Mouse (Mus musculus) ES-E14 (cell line): ENCODE data around the gene Lin7b. TPM values are rescaled to one million over a fixed set of nuclear protein-coding genes. Genes with fewer than 3 reads are reported as not detected.

ENCODE experiments used
- DNase-seq: peaks from one replicate; pipeline ENCODE4 v3.0.0-alpha.2; 2013; ENCODE audit warnings: low read depth, low spot score
- H3K27ac ChIP-seq: 2 replicates; pipeline ENCODE4 v1.5.1; 2012; ENCODE audit warnings: low read depth, mild to moderate bottlenecking, low read length, moderate library complexity, mixed read lengths; ENCODE audit not compliant: poor library complexity, insufficient read depth, severe bottlenecking
- H3K36me3 ChIP-seq: 2 replicates; pipeline ENCODE4 v1.6.1; 2012; ENCODE audit warnings: mild to moderate bottlenecking, low read length, moderate library complexity, mixed read lengths; ENCODE audit not compliant: control insufficient read depth, poor library complexity, insufficient read depth, severe bottlenecking
- H3K4me1 ChIP-seq, 2 experiments: fragments of 150-350 bp in 1 of 2; sonication (generic) in 1 of 2; 2 replicates each; pipeline ENCODE4 v1.6.1; 2012; ENCODE audit warnings: low read length in 2 of 2, mild to moderate bottlenecking in 1 of 2, mixed read lengths in 1 of 2; ENCODE audit not compliant: control insufficient read depth in 2 of 2, insufficient read depth in 2 of 2, poor library complexity in 1 of 2
- H3K4me3 ChIP-seq, 2 experiments: fragments of 150-350 bp in 1 of 2; sonication (generic) in 1 of 2; 2 replicates each; pipeline ENCODE4 v1.5.1; 2012; ENCODE audit warnings: low read length in 2 of 2, low read depth in 1 of 2, mild to moderate bottlenecking in 1 of 2, mixed read lengths in 1 of 2; ENCODE audit not compliant: insufficient read depth in 1 of 2, poor library complexity in 1 of 2, severe bottlenecking in 1 of 2
- H3K9ac ChIP-seq: 2 replicates; pipeline ENCODE4 v1.6.1; 2012; ENCODE audit warnings: low read depth, mild to moderate bottlenecking, low read length, mixed read lengths; ENCODE audit not compliant: poor library complexity, insufficient read depth, severe bottlenecking
- H3K9me3 ChIP-seq: fragments of 150-350 bp; sonication (generic); 2 replicates; pipeline ENCODE4 v1.6.1; 2012; ENCODE audit warnings: low read depth, mild to moderate bottlenecking, low read length; ENCODE audit not compliant: control insufficient read depth, insufficient read depth
- CHD2 ChIP-seq: IDR thresholded peaks from 2 replicates; pipeline ENCODE4 v1.6.1; 2014; ENCODE audit warnings: mild to moderate bottlenecking, low read depth, low read length, inconsistent platforms
- HCFC1 ChIP-seq: IDR thresholded peaks from 2 replicates; pipeline ENCODE4 v1.6.1; 2012; ENCODE audit warnings: low read length, inconsistent platforms, borderline replicate concordance; ENCODE audit not compliant: insufficient read depth
- MAFK ChIP-seq: IDR thresholded peaks from 2 replicates; pipeline ENCODE4 v1.6.1; 2014; ENCODE audit warnings: mild to moderate bottlenecking, low read depth, low read length, inconsistent platforms; ENCODE audit not compliant: insufficient read depth
- ZC3H11A ChIP-seq: IDR thresholded peaks from 2 replicates; pipeline ENCODE4 v1.6.1; 2012; ENCODE audit warnings: low read depth, mild to moderate bottlenecking, inconsistent platforms, low read length, borderline replicate concordance
- ZNF384 ChIP-seq: IDR thresholded peaks from 2 replicates; pipeline ENCODE4 v1.6.1; 2012; ENCODE audit warnings: low read depth, low read length, inconsistent platforms
- in situ Hi-C, 2 experiments: fragments of 600-800 bp; cut with MboI; formaldehyde crosslinking; loops; one replicate each; pipeline ENCODE4 v1.15.1; 2025; ENCODE audit warnings: low sequenced_read_pairs in 2 of 2, inconsistent platforms in 1 of 2; ENCODE audit not compliant: unreplicated experiment in 2 of 2
- total RNA-seq: library from RNA; depleted of rRNA; stranded (reverse); fragments of 300-350 nt; gene quantifications from 2 replicates; pipeline ENCODE4 v1.2.3, GENCODE M21; 2012

Lin7b gene
- total RNA-seq, 1 experiment = 5.6 TPM

DNA sequence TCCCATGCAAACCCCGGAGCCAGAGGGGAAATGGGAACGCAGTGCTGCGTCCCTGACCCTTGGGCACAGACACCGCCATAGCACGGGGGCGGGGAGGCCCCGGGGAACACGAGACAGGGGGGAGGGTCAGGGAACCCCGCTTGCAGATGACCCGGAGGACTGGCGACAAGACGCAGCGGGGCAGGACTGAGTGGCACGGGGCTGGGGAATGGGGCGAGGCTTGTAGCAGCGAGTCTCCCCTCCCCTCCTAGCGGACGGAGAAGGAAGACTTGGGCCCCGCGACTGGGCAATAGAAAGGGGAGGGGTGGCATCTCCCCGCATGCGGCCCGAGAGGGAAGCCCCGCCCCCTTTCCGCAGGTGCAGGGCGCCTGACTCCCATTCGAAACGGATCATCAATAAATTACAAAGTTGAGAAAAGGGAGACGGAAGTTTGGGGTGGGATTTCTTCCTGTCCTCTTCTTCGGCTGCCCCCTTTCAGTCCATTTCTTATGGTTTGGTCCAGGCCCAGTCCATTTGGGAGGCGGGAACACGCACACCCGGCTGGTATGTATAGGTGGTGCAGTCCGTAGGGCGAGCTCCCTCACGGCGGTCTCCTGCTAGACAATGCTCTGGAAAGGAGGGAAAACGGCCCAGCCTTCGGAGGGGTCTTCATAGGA lies 30.8 kb downstream of the Lin7b start:
- no peak for DNase-seq
- Histone ChIP-seq H3K27ac (no peak overlapping the region), H3K9ac (peak overlapping the region; percentile 35; the same call in 1 of the 2 replicates), H3K4me3 (peak overlapping the region; percentile 22 to 61), H3K9me3 (no peaks in the 10 kb centered on the region), H3K4me1 (peaks cover 0 to 40% of the 10 kb centered on the region in 2 experiments; a peak in 3 of 4 replicates), H3K36me3 (no peaks in the 10 kb centered on the region)
- TF ChIP-seq MAFK (no peak), HCFC1 (0 out of 2 replicates have a peak, but pooled peaks have one; percentile 17), ZNF384 (no peak), CHD2 (no peak)
- in situ Hi-C loops = no loop called here

DNA sequence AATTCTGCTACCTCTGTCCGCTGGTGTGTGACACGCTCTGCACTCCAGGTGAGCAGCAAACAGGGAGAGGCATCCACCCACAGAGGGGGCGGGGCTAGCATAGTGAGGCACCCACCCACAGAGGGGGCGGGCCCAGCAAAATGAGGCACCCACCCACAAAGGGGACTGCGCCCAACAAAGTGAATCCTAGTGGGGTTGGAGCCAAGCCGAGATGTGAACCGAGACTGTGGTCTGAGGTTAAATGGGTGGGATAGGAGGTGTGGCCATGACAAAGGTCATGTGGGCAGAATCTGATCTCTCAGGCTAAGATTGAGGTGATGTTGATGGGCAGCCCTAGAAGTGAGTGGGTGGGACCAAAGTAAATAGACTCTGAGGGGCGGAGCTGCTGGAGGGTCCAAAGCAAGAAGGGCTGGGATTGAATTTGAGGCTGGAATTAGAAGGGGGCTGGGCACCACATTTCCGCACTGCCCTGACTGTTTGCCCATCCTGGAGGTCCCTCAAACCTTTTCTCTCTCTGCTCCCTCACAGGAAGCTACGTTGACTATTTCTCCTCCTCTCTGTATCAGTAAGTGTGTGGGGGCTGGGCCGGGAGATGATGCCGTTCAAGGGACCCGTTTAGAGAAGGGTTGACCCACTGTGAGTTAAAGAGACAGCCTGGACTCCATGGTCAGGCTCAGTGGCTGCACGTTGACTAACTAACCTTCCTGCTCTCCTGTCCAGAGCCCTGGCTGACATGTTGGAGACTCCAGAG lies 32.0 kb downstream of the Lin7b start:
- Histone ChIP-seq H3K4me3 (peak overlapping the region in 1 of 2 experiments; percentile 22; a peak in 2 of 4 replicates), H3K4me1 (peaks cover 0 to 39% of the 10 kb centered on the region in 2 experiments; a peak in 3 of 4 replicates), H3K9ac (no peak overlapping the region), H3K36me3 (no peaks in the 10 kb centered on the region), H3K27ac (no peak overlapping the region), H3K9me3 (no peaks in the 10 kb centered on the region)
- peak; percentile 85 for DNase-seq
- in situ Hi-C loops = no loop called here
- TF ChIP-seq HCFC1 = no peak
- TF ChIP-seq ZNF384 = no peak
- no peak for TF ChIP-seq CHD2
- no peak for TF ChIP-seq ZC3H11A

DNA sequence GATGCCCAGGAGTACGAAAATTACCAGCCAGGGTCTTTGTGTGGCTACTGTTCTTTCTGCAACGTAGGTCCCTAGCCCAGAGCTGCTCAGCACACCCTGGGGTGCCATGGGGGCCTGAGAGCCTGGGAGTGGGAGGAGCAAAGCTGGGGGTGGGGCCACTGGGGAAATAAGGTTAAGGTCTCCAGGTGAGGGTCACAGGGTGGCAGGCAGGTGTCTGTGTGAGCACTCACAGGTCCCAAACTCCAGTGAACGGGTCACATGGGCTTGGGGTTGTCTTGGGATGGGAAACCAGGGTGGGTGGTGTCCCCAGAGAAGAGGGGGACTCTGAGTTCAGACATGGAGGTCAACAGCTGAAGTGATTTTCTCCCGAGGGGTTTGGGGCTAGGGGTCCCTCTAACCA lies 32.9 kb downstream of the Lin7b start:
- DNase-seq = no peak
- Histone ChIP-seq H3K27ac (no peak overlapping the region), H3K9ac (no peak overlapping the region), H3K9me3 (no peaks in the 10 kb centered on the region), H3K4me1 (peaks cover 3 to 39% of the 10 kb centered on the region in 2 experiments), H3K4me3 (no peak overlapping the region), H3K36me3 (no peaks in the 10 kb centered on the region)
- TF ChIP-seq ZNF384 = no peak
- no peak for TF ChIP-seq HCFC1
- no peak for TF ChIP-seq MAFK
- TF ChIP-seq ZC3H11A = no peak
- TF ChIP-seq CHD2 = no peak
- in situ Hi-C loops = no loop called here

DNA sequence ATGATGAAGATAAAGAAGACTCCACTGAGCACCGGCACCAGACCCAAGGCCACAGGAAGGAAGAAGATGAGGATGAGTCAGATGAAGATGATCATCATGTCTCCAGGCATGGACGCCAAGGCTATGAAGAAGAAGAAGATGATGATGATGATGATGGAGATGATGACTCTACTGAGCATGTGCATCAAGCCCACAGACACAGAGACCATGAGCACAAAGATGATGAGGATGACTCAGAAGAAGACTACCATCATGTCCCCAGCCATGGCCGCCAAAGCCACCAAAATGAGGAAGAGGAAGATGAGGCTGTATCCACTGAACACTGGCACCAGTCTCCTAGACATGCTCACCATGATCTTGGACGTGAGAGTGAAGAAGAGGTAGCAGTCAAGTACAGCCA lies 34.1 kb downstream of the Lin7b start:
- Histone ChIP-seq H3K9me3 (no peaks in the 10 kb centered on the region), H3K4me1 (peaks cover 5 to 38% of the 10 kb centered on the region in 2 experiments), H3K27ac (no peak overlapping the region), H3K36me3 (no peaks in the 10 kb centered on the region), H3K9ac (no peak overlapping the region), H3K4me3 (no peak overlapping the region)
- TF ChIP-seq CHD2 = no peak
- TF ChIP-seq MAFK = no peak
- no peak for TF ChIP-seq ZC3H11A
- no peak for TF ChIP-seq HCFC1
- TF ChIP-seq ZNF384 = no peak
- no peak for DNase-seq
- in situ Hi-C loops = no loop called here

DNA sequence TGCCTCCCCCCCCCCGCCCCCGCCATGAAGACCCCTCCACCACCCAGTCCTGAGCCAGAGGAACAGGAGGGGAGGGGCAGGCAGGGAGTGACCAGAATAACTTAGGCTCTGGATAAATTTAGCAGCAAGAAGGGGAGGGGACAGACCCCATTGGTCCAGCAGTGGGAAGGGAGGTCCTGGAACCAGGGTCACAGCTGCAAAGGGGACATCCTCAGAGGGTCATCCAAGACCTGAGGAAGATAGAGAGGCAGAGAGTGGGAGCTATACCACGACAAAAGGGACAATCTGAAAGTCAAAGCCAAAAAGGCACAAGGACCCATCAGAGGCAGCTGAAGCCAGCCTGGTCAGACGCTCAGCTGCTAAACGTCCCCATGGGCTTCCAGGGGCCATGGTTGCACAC lies 35.3 kb downstream of the Lin7b start, which contains the start of gene Hrc:
TSS of gene Hrc (plus strand) at position 235 of the 400 bp plus-strand sequence.
- in situ Hi-C loops = no loop called here
- no peak for DNase-seq
- no peak within 1 kb of the TSS for H3K4me3 ChIP-seq
- no peak within 1 kb of the TSS for H3K27ac ChIP-seq
- H3K4me1 ChIP-seq = peaks cover 5 to 35% of the 10 kb centered on the region in 2 experiments; a peak in 3 of 4 replicates
- TF ChIP-seq HCFC1 (no peak), ZNF384 (no peak), MAFK (no peak), ZC3H11A (no peak), CHD2 (no peak)
- H3K36me3 ChIP-seq = no peaks in the 10 kb centered on the region
- no peak within 1 kb of the TSS for H3K9ac ChIP-seq
- H3K9me3 ChIP-seq = no peaks in the 10 kb centered on the region
